Mouse (Mus musculus): ENCODE data around the gene Mical3.

- TF ChIP-seq CTCF (IDR thresholded peaks at IDR 0.05; ENCODE audit: low read depth, low read length): no peak
- TF ChIP-seq POLR2A (IDR thresholded peaks at IDR 0.05; ENCODE audit: extremely low read depth, insufficient read depth, low read length): no peak
Observed at GRCm38 (mm10) chr6:120906521-120906920, 224.3 kb downstream of the Mical3 start.

Data from liver, adult 2 months (tissue).